Mouse (Mus musculus): ENCODE measurements around the gene Depdc1b. TPM values are rescaled to one million over a fixed set of nuclear protein-coding genes. Genes with fewer than 3 reads are reported as not detected.

Gene Depdc1b
- polyA plus RNA-seq, 1 experiment from 2014 or later: 10.3 TPM

DNA sequence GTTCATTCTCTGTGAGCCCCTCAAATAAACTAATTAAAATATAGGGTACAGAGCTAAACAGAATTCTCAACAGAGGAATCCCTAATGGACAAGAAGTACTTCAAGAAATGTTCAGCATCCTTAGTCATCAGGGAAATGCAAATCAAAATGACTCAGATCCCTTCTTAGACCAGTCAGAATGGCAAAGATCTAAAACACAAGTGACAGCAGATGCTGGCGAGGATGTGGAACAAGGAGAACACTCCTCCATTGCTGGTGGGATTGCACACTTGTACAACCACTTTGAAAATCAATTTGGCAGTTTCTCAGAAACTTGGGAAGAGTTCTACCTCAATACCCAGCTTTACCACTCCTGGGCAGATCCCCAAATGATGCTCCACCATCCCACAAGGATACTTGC lies 57.1 kb downstream of the Depdc1b start:
- ATAC-seq (ENCODE audit: insufficient number of reproducible peaks, insufficient read depth, low FRiP score, low read depth): no peak
- H3K4me2 ChIP-seq (replicated peaks; ENCODE audit: low read depth, low read length): no peak overlapping the region
- no peak overlapping the region for H3K9ac ChIP-seq (replicated peaks; ENCODE audit: low read depth, low read length)
- H3K4me1 ChIP-seq (ENCODE audit: control insufficient read depth, insufficient read depth, low read length): no peaks in the 10 kb centered on the region
- H3K4me3 ChIP-seq (ENCODE audit: low read depth, low read length): no peak overlapping the region
- no peaks in the 10 kb centered on the region for H3K27me3 ChIP-seq (ENCODE audit: control insufficient read depth, insufficient read depth, low read length)
- no peak overlapping the region for H3K27ac ChIP-seq (ENCODE audit: low read length)
- 89% methylated on average over 1 of the region's 1 CpGs for WGBS
- H3K36me3 ChIP-seq (ENCODE audit: control insufficient read depth, insufficient read depth, low read length): peaks cover 4% of the 10 kb centered on the region; the same call in 1 of the 2 replicates
- no peaks in the 10 kb centered on the region for H3K9me3 ChIP-seq (ENCODE audit: control insufficient read depth, low read depth, low read length)

DNA sequence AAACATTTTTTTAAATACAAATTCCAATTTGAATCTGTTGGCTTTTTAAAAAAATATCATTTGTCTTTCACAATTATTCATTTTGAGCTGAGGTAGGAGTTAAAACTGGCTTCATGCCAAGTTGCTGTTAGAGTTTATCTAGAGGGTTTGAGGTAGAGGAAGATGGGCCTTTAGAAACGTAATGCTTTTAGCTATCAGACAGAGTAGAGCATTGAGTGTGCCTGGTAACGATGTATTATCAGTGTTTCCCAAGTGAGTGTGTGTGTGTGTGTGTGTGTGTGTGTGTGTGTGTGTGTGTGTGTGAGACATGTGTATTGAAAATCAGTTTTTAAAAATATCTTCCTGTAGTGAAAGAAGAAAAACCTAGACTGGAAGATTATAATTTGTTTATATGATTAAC lies 60.5 kb downstream of the Depdc1b start:
- Histone ChIP-seq H3K27ac (ENCODE audit: low read length) (no peak overlapping the region), H3K27me3 (ENCODE audit: control insufficient read depth, insufficient read depth, low read length) (no peaks in the 10 kb centered on the region), H3K36me3 (ENCODE audit: control insufficient read depth, insufficient read depth, low read length) (peaks cover 4% of the 10 kb centered on the region; the same call in 1 of the 2 replicates), H3K4me3 (ENCODE audit: low read depth, low read length) (no peak overlapping the region), H3K4me1 (ENCODE audit: control insufficient read depth, insufficient read depth, low read length) (no peaks in the 10 kb centered on the region), H3K4me2 (replicated peaks; ENCODE audit: low read depth, low read length) (no peak overlapping the region), H3K9ac (replicated peaks; ENCODE audit: low read depth, low read length) (no peak overlapping the region), H3K9me3 (ENCODE audit: control insufficient read depth, low read depth, low read length) (no peaks in the 10 kb centered on the region)
- no peak for ATAC-seq (ENCODE audit: insufficient number of reproducible peaks, insufficient read depth, low FRiP score, low read depth)
- 61% methylated on average over 2 of the region's 2 CpGs for WGBS

DNA sequence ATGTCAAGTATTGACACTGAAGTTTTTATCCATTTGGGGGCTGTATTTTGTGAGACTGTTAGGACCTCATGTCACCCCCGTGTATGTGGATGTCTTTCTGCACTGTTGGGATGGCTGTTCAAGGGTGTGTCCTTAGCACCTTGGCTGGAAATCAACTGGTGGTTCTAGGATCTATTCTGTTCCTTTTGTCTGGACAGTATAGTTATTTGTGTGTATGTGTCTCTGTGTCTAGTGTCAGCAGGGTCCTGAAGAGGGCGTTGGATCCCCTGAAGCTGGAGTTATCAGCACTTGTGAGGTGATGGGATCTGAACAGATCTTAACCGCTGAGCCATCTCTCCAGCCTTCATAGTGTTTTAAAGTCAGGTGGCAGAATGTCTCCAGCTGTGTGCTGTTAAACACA lies 65.0 kb downstream of the Depdc1b start:
- Histone ChIP-seq H3K27ac (ENCODE audit: low read length) (no peak overlapping the region), H3K27me3 (ENCODE audit: control insufficient read depth, insufficient read depth, low read length) (no peaks in the 10 kb centered on the region), H3K9ac (replicated peaks; ENCODE audit: low read depth, low read length) (no peak overlapping the region), H3K36me3 (ENCODE audit: control insufficient read depth, insufficient read depth, low read length) (peaks cover 6% of the 10 kb centered on the region; the same call in 1 of the 2 replicates), H3K4me1 (ENCODE audit: control insufficient read depth, insufficient read depth, low read length) (no peaks in the 10 kb centered on the region), H3K9me3 (ENCODE audit: control insufficient read depth, low read depth, low read length) (no peaks in the 10 kb centered on the region), H3K4me3 (ENCODE audit: low read depth, low read length) (no peak overlapping the region), H3K4me2 (replicated peaks; ENCODE audit: low read depth, low read length) (no peak overlapping the region)
- ATAC-seq (ENCODE audit: insufficient number of reproducible peaks, insufficient read depth, low FRiP score, low read depth): no peak
- WGBS: 91% methylated on average over 3 of the region's 3 CpGs

DNA sequence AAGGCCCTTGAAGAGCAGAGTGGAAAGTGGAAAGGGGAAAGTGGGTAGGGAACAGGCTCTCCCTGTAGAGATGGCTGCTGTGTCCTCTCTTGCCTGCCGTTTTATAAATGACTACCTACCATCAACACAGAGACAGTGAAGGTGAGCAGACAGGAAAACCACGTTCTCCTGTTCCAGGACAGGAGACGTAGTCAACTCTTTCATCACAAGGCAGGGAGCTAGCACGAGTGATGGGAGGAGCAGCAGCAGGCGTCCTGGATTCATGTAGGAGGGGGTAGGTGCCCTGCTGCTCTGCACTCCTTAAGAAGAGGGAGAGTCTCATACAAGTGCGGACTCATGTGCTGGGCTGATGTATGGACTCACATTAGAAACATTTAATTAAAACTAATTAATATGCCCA lies 66.9 kb downstream of the Depdc1b start:
- Histone ChIP-seq H3K9ac (replicated peaks; ENCODE audit: low read depth, low read length) (no peak overlapping the region), H3K4me3 (ENCODE audit: low read depth, low read length) (no peak overlapping the region), H3K27ac (ENCODE audit: low read length) (no peak overlapping the region), H3K4me2 (replicated peaks; ENCODE audit: low read depth, low read length) (no peak overlapping the region), H3K9me3 (ENCODE audit: control insufficient read depth, low read depth, low read length) (no peaks in the 10 kb centered on the region), H3K27me3 (ENCODE audit: control insufficient read depth, insufficient read depth, low read length) (no peaks in the 10 kb centered on the region), H3K4me1 (ENCODE audit: control insufficient read depth, insufficient read depth, low read length) (no peaks in the 10 kb centered on the region), H3K36me3 (ENCODE audit: control insufficient read depth, insufficient read depth, low read length) (peaks cover 6% of the 10 kb centered on the region; the same call in 1 of the 2 replicates)
- 81% methylated on average over 6 of the region's 6 CpGs for WGBS
- no peak for ATAC-seq (ENCODE audit: insufficient number of reproducible peaks, insufficient read depth, low FRiP score, low read depth)

DNA sequence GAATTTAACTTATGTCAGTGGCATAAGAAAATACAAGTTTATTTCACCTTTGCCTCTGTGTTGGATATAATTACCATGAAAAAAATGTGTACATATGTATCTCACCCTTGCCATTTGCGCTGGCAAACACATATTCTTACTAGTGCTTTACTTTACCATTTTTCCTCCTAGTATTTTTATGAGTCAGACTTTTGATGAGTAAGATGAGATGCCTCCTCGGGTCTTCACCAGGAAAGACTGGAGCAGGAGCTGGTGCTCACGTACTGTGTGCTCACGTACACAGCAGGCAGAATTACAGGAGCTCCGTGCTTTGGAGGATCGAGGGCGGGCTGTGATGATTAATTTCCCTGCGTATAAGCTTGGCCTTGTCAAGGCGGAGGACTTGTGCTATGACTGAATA lies 69.9 kb downstream of the Depdc1b start:
- 68% methylated on average over 9 of the region's 9 CpGs for WGBS

DNA sequence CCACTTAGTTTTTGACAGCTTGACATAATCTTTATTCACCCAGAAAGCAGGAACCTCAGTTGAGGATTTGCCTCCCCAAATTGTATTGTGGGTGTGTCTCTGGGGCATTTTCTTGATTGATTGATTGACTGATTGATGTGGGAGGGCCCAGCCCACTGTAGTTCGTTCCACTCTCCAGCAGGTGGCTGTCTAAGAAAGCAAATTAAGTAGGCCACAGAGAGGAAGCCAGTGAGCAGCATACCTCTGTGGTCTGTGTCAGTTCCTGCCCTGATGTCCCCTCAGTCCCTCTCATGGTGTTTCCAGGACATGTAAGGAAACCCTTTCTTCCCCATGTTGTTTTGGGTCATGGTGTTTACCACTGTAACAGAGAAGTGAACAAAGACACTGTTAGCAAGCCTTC lies 74.4 kb downstream of the Depdc1b start:
- H3K27ac ChIP-seq (ENCODE audit: low read length): no peak overlapping the region
- H3K4me3 ChIP-seq (ENCODE audit: low read depth, low read length): no peak overlapping the region
- no peaks in the 10 kb centered on the region for H3K9me3 ChIP-seq (ENCODE audit: control insufficient read depth, low read depth, low read length)
- no peak overlapping the region for H3K4me2 ChIP-seq (replicated peaks; ENCODE audit: low read depth, low read length)
- no peaks in the 10 kb centered on the region for H3K36me3 ChIP-seq (ENCODE audit: control insufficient read depth, insufficient read depth, low read length)
- 3% methylated on average over 1 of the region's 1 CpGs for WGBS
- no peaks in the 10 kb centered on the region for H3K4me1 ChIP-seq (ENCODE audit: control insufficient read depth, insufficient read depth, low read length)
- H3K9ac ChIP-seq (replicated peaks; ENCODE audit: low read depth, low read length): no peak overlapping the region
- no peaks in the 10 kb centered on the region for H3K27me3 ChIP-seq (ENCODE audit: control insufficient read depth, insufficient read depth, low read length)
- ATAC-seq (ENCODE audit: insufficient number of reproducible peaks, insufficient read depth, low FRiP score, low read depth): 0 out of 2 replicates have a peak, but pooled peaks have one; percentile 61

More for the DNA sequence above, 69.9 kb downstream of the Depdc1b start:
- Histone ChIP-seq H3K4me1 (ENCODE audit: control insufficient read depth, insufficient read depth, low read length) (no peaks in the 10 kb centered on the region), H3K4me2 (replicated peaks; ENCODE audit: low read depth, low read length) (no peak overlapping the region), H3K27me3 (ENCODE audit: control insufficient read depth, insufficient read depth, low read length) (no peaks in the 10 kb centered on the region), H3K9me3 (ENCODE audit: control insufficient read depth, low read depth, low read length) (no peaks in the 10 kb centered on the region), H3K36me3 (ENCODE audit: control insufficient read depth, insufficient read depth, low read length) (peaks cover 6% of the 10 kb centered on the region; the same call in 1 of the 2 replicates), H3K27ac (ENCODE audit: low read length) (no peak overlapping the region), H3K4me3 (ENCODE audit: low read depth, low read length) (no peak overlapping the region), H3K9ac (replicated peaks; ENCODE audit: low read depth, low read length) (no peak overlapping the region)
- no peak for ATAC-seq (ENCODE audit: insufficient number of reproducible peaks, insufficient read depth, low FRiP score, low read depth)

DNA sequence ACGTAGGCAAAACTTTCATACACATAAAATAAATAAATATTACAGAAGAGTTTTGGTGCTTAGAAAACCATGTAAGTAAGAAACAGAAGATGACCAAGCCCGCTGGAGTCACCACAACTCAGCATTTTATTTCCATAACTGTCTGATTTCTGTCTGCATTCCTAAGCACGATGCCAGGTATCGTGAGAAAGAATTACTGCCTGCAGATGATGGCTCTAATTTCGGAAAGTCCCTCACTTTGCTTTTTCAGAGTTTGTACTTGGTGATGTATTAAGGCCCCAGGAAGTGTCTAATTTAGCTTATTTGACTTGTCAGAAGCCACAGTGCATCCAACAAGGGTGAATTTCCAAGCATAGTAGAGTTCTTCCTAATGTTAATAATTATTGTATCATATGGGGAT lies 87.1 kb downstream of the Depdc1b start:
- H3K27me3 ChIP-seq (ENCODE audit: control insufficient read depth, insufficient read depth, low read length): no peaks in the 10 kb centered on the region
- no peak overlapping the region for H3K9ac ChIP-seq (replicated peaks; ENCODE audit: low read depth, low read length)
- 82% methylated on average over 5 of the region's 5 CpGs for WGBS

DNA sequence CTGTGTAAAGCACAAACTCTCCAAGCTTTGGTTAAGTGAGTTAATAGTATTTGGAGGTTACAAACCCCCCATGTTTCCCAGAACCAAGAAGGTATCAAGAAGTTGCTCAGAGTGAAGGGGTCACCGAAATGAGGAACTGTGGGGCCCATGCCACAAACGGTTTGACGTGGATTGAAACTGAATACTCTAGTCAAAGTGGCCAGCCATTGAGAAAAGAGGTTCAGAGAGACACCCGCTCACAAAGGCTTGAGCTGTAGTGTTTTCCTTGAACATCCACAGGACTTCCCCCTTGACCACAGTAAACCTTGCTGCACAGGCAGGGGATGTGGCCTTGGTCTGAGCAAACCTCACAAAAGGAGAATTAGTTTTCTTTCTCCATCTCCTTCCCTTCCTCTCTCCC lies 88.2 kb downstream of the Depdc1b start:
- H3K27ac ChIP-seq (ENCODE audit: low read length): no peak overlapping the region
- no peaks in the 10 kb centered on the region for H3K27me3 ChIP-seq (ENCODE audit: control insufficient read depth, insufficient read depth, low read length)
- no peaks in the 10 kb centered on the region for H3K9me3 ChIP-seq (ENCODE audit: control insufficient read depth, low read depth, low read length)
- no peak overlapping the region for H3K4me3 ChIP-seq (ENCODE audit: low read depth, low read length)
- no peaks in the 10 kb centered on the region for H3K4me1 ChIP-seq (ENCODE audit: control insufficient read depth, insufficient read depth, low read length)
- H3K36me3 ChIP-seq (ENCODE audit: control insufficient read depth, insufficient read depth, low read length): no peaks in the 10 kb centered on the region
- no peak overlapping the region for H3K4me2 ChIP-seq (replicated peaks; ENCODE audit: low read depth, low read length)
- WGBS: 85% methylated on average over 4 of the region's 4 CpGs
- H3K9ac ChIP-seq (replicated peaks; ENCODE audit: low read depth, low read length): no peak overlapping the region
- no peak for ATAC-seq (ENCODE audit: insufficient number of reproducible peaks, insufficient read depth, low FRiP score, low read depth)

More for the DNA sequence above, 87.1 kb downstream of the Depdc1b start:
- no peaks in the 10 kb centered on the region for H3K36me3 ChIP-seq (ENCODE audit: control insufficient read depth, insufficient read depth, low read length)
- no peaks in the 10 kb centered on the region for H3K9me3 ChIP-seq (ENCODE audit: control insufficient read depth, low read depth, low read length)
- H3K4me1 ChIP-seq (ENCODE audit: control insufficient read depth, insufficient read depth, low read length): no peaks in the 10 kb centered on the region
- H3K4me2 ChIP-seq (replicated peaks; ENCODE audit: low read depth, low read length): no peak overlapping the region
- H3K4me3 ChIP-seq (ENCODE audit: low read depth, low read length): no peak overlapping the region
- H3K27ac ChIP-seq (ENCODE audit: low read length): no peak overlapping the region
- no peak for ATAC-seq (ENCODE audit: insufficient number of reproducible peaks, insufficient read depth, low FRiP score, low read depth)

DNA sequence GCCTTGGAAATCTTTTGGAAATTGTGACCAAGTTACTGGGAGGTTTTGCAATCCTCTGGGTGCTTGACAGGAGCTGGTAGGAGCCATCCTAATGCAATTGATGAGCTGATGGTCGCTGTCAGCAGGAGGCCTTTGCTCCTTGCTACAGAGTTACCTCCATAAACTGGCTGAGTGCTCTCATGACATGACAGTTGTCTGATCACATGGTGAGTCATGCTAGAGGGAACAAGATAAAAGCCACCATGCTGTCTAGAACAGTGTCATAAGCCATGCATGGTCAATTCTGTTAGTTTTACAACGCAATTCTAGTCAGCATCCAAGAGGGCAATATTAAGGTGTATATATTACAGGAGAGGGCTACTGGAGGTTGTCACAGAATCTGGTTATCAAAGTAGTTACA lies 99.3 kb downstream of the Depdc1b start:
- H3K4me3 ChIP-seq (ENCODE audit: low read depth, low read length): no peak overlapping the region
- no peak overlapping the region for H3K4me2 ChIP-seq (replicated peaks; ENCODE audit: low read depth, low read length)
- WGBS: 70% methylated on average over 2 of the region's 2 CpGs
- H3K9me3 ChIP-seq (ENCODE audit: control insufficient read depth, low read depth, low read length): no peaks in the 10 kb centered on the region
- H3K36me3 ChIP-seq (ENCODE audit: control insufficient read depth, insufficient read depth, low read length): no peaks in the 10 kb centered on the region
- no peaks in the 10 kb centered on the region for H3K4me1 ChIP-seq (ENCODE audit: control insufficient read depth, insufficient read depth, low read length)
- no peak overlapping the region for H3K9ac ChIP-seq (replicated peaks; ENCODE audit: low read depth, low read length)
- ATAC-seq (ENCODE audit: insufficient number of reproducible peaks, insufficient read depth, low FRiP score, low read depth): no peak
- H3K27ac ChIP-seq (ENCODE audit: low read length): no peak overlapping the region
- no peaks in the 10 kb centered on the region for H3K27me3 ChIP-seq (ENCODE audit: control insufficient read depth, insufficient read depth, low read length)

All from stomach, embryonic 14.5 days (tissue).